Mouse (Mus musculus) liver, adult 2 months (tissue): ENCODE measurements at regions not wholly inside any gene's neighbourhood (a gene's known extent, or its start where the extent isn't known, plus 50 kb on each side); places are given as distances from the start of the nearest gene placed in this dataset.
"Not testable (repeated sequence)": the region's sequence is repeated elsewhere in the genome, so short reads cannot be mapped to it uniquely, and the experiment has no call there.

Source experiments
- DNase-seq: peaks from one replicate; pipeline ENCODE4 v3.0.0-alpha.2; 2011; ENCODE audit warnings: low read depth, low spot score; ENCODE audit errors: extremely low read depth
- H3K27ac ChIP-seq: fragments of 200-500 bp; replicated peaks from 2 replicates; pipeline ENCODE4 v1.5.1; 2012; ENCODE audit warnings: low read depth, mild to moderate bottlenecking, control low read depth, inconsistent platforms, low read length; ENCODE audit not compliant: insufficient read depth
- H3K27me3 ChIP-seq: fragments of 200-500 bp; 2 replicates; pipeline ENCODE4 v1.6.1; 2012; ENCODE audit warnings: mild to moderate bottlenecking, moderate library complexity, low read length, inconsistent platforms; ENCODE audit not compliant: control insufficient read depth, insufficient read depth
- H3K36me3 ChIP-seq: fragments of 200-500 bp; 2 replicates; pipeline ENCODE4 v1.6.1; 2012; ENCODE audit warnings: low read length, inconsistent platforms; ENCODE audit not compliant: control insufficient read depth, insufficient read depth
- H3K4me1 ChIP-seq: fragments of 200-500 bp; 2 replicates; pipeline ENCODE4 v1.6.1; 2011; ENCODE audit warnings: low read length; ENCODE audit not compliant: control insufficient read depth, insufficient read depth
- H3K4me3 ChIP-seq: fragments of 200-500 bp; 2 replicates; pipeline ENCODE4 v1.5.1; 2011; ENCODE audit warnings: low read depth, mild to moderate bottlenecking, control low read depth, low read length, moderate library complexity; ENCODE audit not compliant: insufficient read depth
- H3K79me2 ChIP-seq: fragments of 200-500 bp; 2 replicates; pipeline ENCODE4 v1.6.1; 2012; ENCODE audit warnings: inconsistent platforms, mild to moderate bottlenecking, low read length, moderate library complexity; ENCODE audit not compliant: control insufficient read depth, insufficient read depth
- H3K9ac ChIP-seq: fragments of 200-500 bp; 2 replicates; pipeline ENCODE4 v1.6.1; 2012; ENCODE audit warnings: low read depth, mild to moderate bottlenecking, control low read depth, inconsistent platforms, low read length
- CTCF ChIP-seq: fragments of 200-500 bp; IDR thresholded peaks from 2 replicates; pipeline ENCODE4 v1.5.1; 2011; ENCODE audit warnings: low read depth, low read length, control low read depth
- POLR2A ChIP-seq: fragments of 200-500 bp; IDR thresholded peaks from 2 replicates; pipeline ENCODE4 v1.6.1; 2011; ENCODE audit warnings: low read length, control low read depth; ENCODE audit not compliant: insufficient read depth; ENCODE audit errors: extremely low read depth
- WGBS: fragments of 180-500 bp; shearing (Covaris S2); methylation state at CpG from one replicate; pipeline ENCODE4 v1.1.7; 2018; 5-methylcytosine and 5-hydroxymethylcytosine counted together

- Histone ChIP-seq H3K4me1 (no peaks in the 10 kb centered on the region), H3K36me3 (no peaks in the 10 kb centered on the region), H3K79me2 (no peaks in the 10 kb centered on the region), H3K27me3 (no peaks in the 10 kb centered on the region), H3K4me3 (no peak overlapping the region), H3K27ac (no peak overlapping the region), H3K9ac (no peak overlapping the region)
- DNase-seq, result no peak
- TF ChIP-seq POLR2A (no peak), CTCF (no peak)
- WGBS, result 75% methylated on average over 2 of the region's 2 CpGs
Observed at GRCm38 (mm10) chr11:91213104-91213503, 364.3 kb downstream of the Kif2b start.

DNA sequence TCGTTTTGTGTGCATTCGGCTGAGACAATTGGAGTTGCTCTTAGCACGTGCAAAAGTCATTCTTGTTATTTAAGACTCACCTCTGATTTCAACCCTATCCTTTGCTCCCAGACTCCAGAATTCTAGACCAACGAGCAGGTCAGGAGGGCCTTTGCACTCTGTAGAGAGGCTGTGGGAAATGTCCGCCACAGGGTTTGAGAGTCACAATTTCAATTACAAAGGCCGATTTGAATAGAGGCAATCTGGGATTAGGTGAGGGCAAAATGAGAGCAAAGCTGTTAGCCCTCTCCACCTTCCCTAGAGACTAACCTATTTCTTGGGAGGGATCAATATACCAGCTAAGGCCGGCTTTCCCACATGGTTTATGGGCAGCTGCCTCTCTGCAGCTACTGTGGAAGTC lies 370.9 kb downstream of the Kif2b start:
- Histone ChIP-seq H3K27ac (no peak overlapping the region), H3K4me1 (no peaks in the 10 kb centered on the region), H3K27me3 (no peaks in the 10 kb centered on the region), H3K79me2 (no peaks in the 10 kb centered on the region), H3K9ac (no peak overlapping the region), H3K4me3 (no peak overlapping the region), H3K36me3 (no peaks in the 10 kb centered on the region)
- no peak for DNase-seq
- TF ChIP-seq CTCF (no peak), POLR2A (no peak)
- 64% methylated on average over 7 of the region's 7 CpGs for WGBS

GRCm38 (mm10) chr11:91204416-91204815 lies 372.9 kb downstream of the Kif2b start:
- no peak overlapping the region for H3K9ac ChIP-seq
- H3K4me1 ChIP-seq, result no peaks in the 10 kb centered on the region
- H3K4me3 ChIP-seq, result no peak overlapping the region
- H3K27ac ChIP-seq, result no peak overlapping the region
- no peaks in the 10 kb centered on the region for H3K36me3 ChIP-seq
- TF ChIP-seq POLR2A, result no peak
- DNase-seq, result no peak
- no peaks in the 10 kb centered on the region for H3K27me3 ChIP-seq
- WGBS, result 61% methylated on average over 7 of the region's 7 CpGs
- no peaks in the 10 kb centered on the region for H3K79me2 ChIP-seq

GRCm38 (mm10) chr11:91196841-91197240 lies 380.5 kb downstream of the Kif2b start:
- H3K79me2 ChIP-seq, result no peaks in the 10 kb centered on the region
- 38% methylated on average over 4 of the region's 4 CpGs for WGBS
- H3K4me1 ChIP-seq, result no peaks in the 10 kb centered on the region
- no peak for TF ChIP-seq CTCF
- no peak for TF ChIP-seq POLR2A
- H3K27ac ChIP-seq, result no peak overlapping the region
- no peaks in the 10 kb centered on the region for H3K36me3 ChIP-seq
- no peak overlapping the region for H3K4me3 ChIP-seq
- no peak overlapping the region for H3K9ac ChIP-seq
- H3K27me3 ChIP-seq, result no peaks in the 10 kb centered on the region
- no peak for DNase-seq

- no peaks in the 10 kb centered on the region for H3K79me2 ChIP-seq
- no peak for TF ChIP-seq CTCF
- no peak for TF ChIP-seq POLR2A
- H3K27me3 ChIP-seq, result no peaks in the 10 kb centered on the region
- H3K36me3 ChIP-seq, result no peaks in the 10 kb centered on the region
- H3K4me1 ChIP-seq, result no peaks in the 10 kb centered on the region
- H3K9ac ChIP-seq, result no peak overlapping the region
- no peak overlapping the region for H3K27ac ChIP-seq
- no peak overlapping the region for H3K4me3 ChIP-seq
- DNase-seq, result no peak
- 29% methylated on average over 6 of the region's 6 CpGs for WGBS
Observed at GRCm38 (mm10) chr11:91196351-91196750, 381.0 kb downstream of the Kif2b start.

- 69% methylated on average over 2 of the region's 2 CpGs for WGBS
- not testable (repeated sequence) for H3K9ac ChIP-seq, DNase-seq, H3K4me3 ChIP-seq, H3K27me3 ChIP-seq, H3K36me3 ChIP-seq, H3K27ac ChIP-seq, H3K4me1 ChIP-seq, H3K79me2 ChIP-seq
Observed at GRCm38 (mm10) chr11:91167336-91167735, 410.0 kb downstream of the Kif2b start.
